Mouse (Mus musculus): ENCODE measurements around the gene Cyp4a14. TPM values are rescaled to one million over a fixed set of nuclear protein-coding genes. Genes with fewer than 3 reads are reported as not detected.
"Not testable (repeated sequence)": the region's sequence is repeated elsewhere in the genome, so short reads cannot be mapped to it uniquely, and the experiment has no call there.

Cyp4a14 gene
- polyA plus RNA-seq, 1 experiment from 2014 or later = not detected

- not testable (repeated sequence) for DNase-seq (ENCODE audit: low spot score); ATAC-seq (replicated peaks; ENCODE audit: low FRiP score); H3K4me3 ChIP-seq (ENCODE audit: low read depth, low read length); H3K4me1 ChIP-seq (replicated peaks; ENCODE audit: control insufficient read depth, insufficient read depth, low read length); H3K27me3 ChIP-seq (ENCODE audit: control insufficient read depth, insufficient read depth, low read length); H3K4me2 ChIP-seq (ENCODE audit: low read depth, low read length, severe bottlenecking); H3K9ac ChIP-seq (ENCODE audit: low read length); H3K36me3 ChIP-seq (ENCODE audit: control insufficient read depth, insufficient read depth, low read length); H3K9me3 ChIP-seq (ENCODE audit: control insufficient read depth, low read length); H3K27ac ChIP-seq (ENCODE audit: low read depth, low read length)
- WGBS = 79% methylated on average over 3 of the region's 3 CpGs
Measured at GRCm38 (mm10) chr4:115473585-115473984, 22.4 kb downstream of the Cyp4a14 start.

- H3K36me3 ChIP-seq (ENCODE audit: control insufficient read depth, insufficient read depth, low read length) = no peaks in the 10 kb centered on the region
- DNase-seq (ENCODE audit: low spot score) (no peak), ATAC-seq (replicated peaks; ENCODE audit: low FRiP score) (no peak)
- H3K9ac ChIP-seq (ENCODE audit: low read length) = no peak within 1 kb of the TSS
- H3K4me3 ChIP-seq (ENCODE audit: low read depth, low read length) = no peak within 1 kb of the TSS
- no peak within 1 kb of the TSS for H3K4me2 ChIP-seq (ENCODE audit: low read depth, low read length, severe bottlenecking)
- H3K27ac ChIP-seq (ENCODE audit: low read depth, low read length) = no peak within 1 kb of the TSS
- no peaks in the 10 kb centered on the region for H3K9me3 ChIP-seq (ENCODE audit: control insufficient read depth, low read length)
- H3K4me1 ChIP-seq (replicated peaks; ENCODE audit: control insufficient read depth, insufficient read depth, low read length) = no peaks in the 10 kb centered on the region
- WGBS = 87% methylated on average over 3 of the region's 3 CpGs
- H3K27me3 ChIP-seq (ENCODE audit: control insufficient read depth, insufficient read depth, low read length) = no peaks in the 10 kb centered on the region
Measured at GRCm38 (mm10) chr4:115452304-115452703, 43.6 kb downstream of the Cyp4a14 start, which contains the start of gene Cyp4a30b. Gene Cyp4a30b, plus strand, starts transcription at chr4:115452604.

GRCm38 (mm10) chr4:115450577-115451137 is 45.3 kb downstream of the Cyp4a14 start:
- WGBS = 72% methylated on average over 3 of the region's 3 CpGs
- no peaks in the 10 kb centered on the region for H3K4me1 ChIP-seq (replicated peaks; ENCODE audit: control insufficient read depth, insufficient read depth, low read length)
- no peak overlapping the region for H3K4me2 ChIP-seq (ENCODE audit: low read depth, low read length, severe bottlenecking)
- no peak for ATAC-seq (replicated peaks; ENCODE audit: low FRiP score)
- DNase-seq (ENCODE audit: low spot score) = no peak
- H3K9ac ChIP-seq (ENCODE audit: low read length) = no peak overlapping the region
- no peaks in the 10 kb centered on the region for H3K36me3 ChIP-seq (ENCODE audit: control insufficient read depth, insufficient read depth, low read length)
- no peaks in the 10 kb centered on the region for H3K27me3 ChIP-seq (ENCODE audit: control insufficient read depth, insufficient read depth, low read length)
- no peak overlapping the region for H3K4me3 ChIP-seq (ENCODE audit: low read depth, low read length)
- no peaks in the 10 kb centered on the region for H3K9me3 ChIP-seq (ENCODE audit: control insufficient read depth, low read length)
- H3K27ac ChIP-seq (ENCODE audit: low read depth, low read length) = no peak overlapping the region

Other genes with a start within 250 kb of the Cyp4a14 start
- not detected in 2 replicates for gene Cyp4a12a, start 197.1 kb downstream of the Cyp4a14 start, polyA plus RNA-seq (2014; fragmentation: Nextera tagmentation; extraction: Ambion mirVana)
- gene Cyp4a12b, start 84.5 kb downstream of the Cyp4a14 start, polyA plus RNA-seq (2014; fragmentation: Nextera tagmentation; extraction: Ambion mirVana) = not detected in 2 replicates
- gene Cyp4a30b, start 43.5 kb downstream of the Cyp4a14 start, polyA plus RNA-seq (2014; fragmentation: Nextera tagmentation; extraction: Ambion mirVana) = not detected in 2 replicates
- not detected in 2 replicates for gene Cyp4a10, start 22.1 kb upstream of the Cyp4a14 start, polyA plus RNA-seq (2014; fragmentation: Nextera tagmentation; extraction: Ambion mirVana)
- not detected in 2 replicates for gene Cyp4a31, start 67.5 kb upstream of the Cyp4a14 start, polyA plus RNA-seq (2014; fragmentation: Nextera tagmentation; extraction: Ambion mirVana)
- not detected in 2 replicates for gene Cyp4a32, start 104.8 kb upstream of the Cyp4a14 start, polyA plus RNA-seq (2014; fragmentation: Nextera tagmentation; extraction: Ambion mirVana)
- gene Cyp4b1, start 151.6 kb upstream of the Cyp4a14 start, polyA plus RNA-seq (2014; fragmentation: Nextera tagmentation; extraction: Ambion mirVana) = not detected in 2 replicates
- 43.5 and 46.1 TPM in 2 replicates for gene Efcab14, start 241.6 kb upstream of the Cyp4a14 start, polyA plus RNA-seq (2014; fragmentation: Nextera tagmentation; extraction: Ambion mirVana)